Mouse (Mus musculus): ENCODE measurements at regions not wholly inside any gene's neighbourhood (a gene's known extent, or its start where the extent isn't known, plus 50 kb on each side); places are given as distances from the start of the nearest gene placed in this dataset.

DNA sequence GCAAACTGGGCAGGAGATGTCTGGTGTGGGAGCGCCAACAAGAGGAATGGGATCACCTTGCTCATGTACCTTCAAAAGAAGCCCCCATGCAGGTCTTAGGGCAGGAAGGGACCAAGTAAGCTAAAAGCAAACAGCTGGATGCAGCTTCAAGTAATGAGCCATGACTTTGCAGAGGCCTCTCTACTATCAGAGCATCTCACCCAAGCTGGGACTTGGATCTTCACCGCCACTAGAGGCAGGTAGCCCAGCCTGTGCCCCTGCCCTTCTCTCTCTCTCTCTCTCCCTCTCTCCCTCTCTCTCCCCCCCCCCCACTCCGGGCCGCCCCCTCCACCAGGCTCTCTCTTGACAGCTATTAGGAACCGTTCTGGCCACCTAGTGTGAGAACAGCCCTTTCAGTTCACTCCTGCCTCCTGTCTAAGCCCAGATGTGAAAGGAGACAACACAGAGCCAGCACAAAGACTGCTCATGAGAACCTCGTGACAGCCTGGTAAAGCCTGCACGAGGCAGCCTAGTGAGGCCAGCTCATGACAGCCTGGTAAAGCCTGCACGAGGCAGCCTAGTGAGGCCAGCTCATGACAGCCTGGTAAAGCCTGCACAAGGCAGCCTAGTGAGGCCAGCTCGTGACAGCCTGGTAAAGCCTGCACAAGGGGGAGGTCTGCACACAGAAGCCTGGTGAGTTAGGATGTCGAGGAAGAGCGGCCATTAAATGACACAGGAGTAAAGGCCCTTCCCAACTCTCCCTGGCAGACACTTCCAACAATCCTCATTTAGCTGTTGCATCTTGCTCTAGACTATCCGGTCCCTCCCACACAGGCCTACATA lies 85.8 kb downstream of the Irs2 start:
- TF ChIP-seq CTCF (IDR thresholded peaks at IDR 0.05; ENCODE audit: low read depth, low read length) (no peak), POLR2A (IDR thresholded peaks at IDR 0.05; ENCODE audit: borderline replicate concordance, low read depth, low read length) (no peak)

Measured in bone marrow macrophage, adult 2 months (primary cell).